Mouse (Mus musculus) lung, adult 2 months (tissue): Measurements from ENCODE around the gene Ticam1.

Experiments
- CTCF ChIP-seq: fragments of 200-500 bp; IDR thresholded peaks from 2 replicates; pipeline ENCODE4 v1.5.1; 2011; ENCODE audit warnings: mild to moderate bottlenecking, low read length, control low read depth; ENCODE audit not compliant: insufficient read depth
- POLR2A ChIP-seq: fragments of 200-500 bp; IDR thresholded peaks from 2 replicates; pipeline ENCODE4 v1.6.1; 2011; ENCODE audit warnings: low read depth, mild to moderate bottlenecking, control low read depth, low read length, borderline replicate concordance; ENCODE audit errors: extremely low read depth

DNA sequence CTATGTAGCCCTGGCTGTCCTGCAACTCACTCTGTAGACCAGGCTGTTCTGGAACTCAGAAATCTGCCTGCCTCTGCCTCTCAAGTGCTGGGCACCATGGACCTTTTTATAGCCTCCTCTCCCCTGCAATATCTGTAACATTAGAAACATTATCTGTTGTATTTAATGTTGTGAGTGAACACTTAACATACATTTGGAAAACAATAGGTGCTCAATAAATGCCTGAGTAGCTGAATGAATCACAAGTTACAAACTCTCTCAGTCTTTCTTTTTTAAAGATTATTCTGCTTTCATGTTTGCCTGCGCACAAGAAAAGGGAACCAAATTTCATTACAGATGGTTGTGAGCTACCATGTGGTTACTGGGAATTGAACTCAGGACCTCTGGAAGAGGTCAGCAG is 21.7 kb upstream of the Ticam1 start:
- TF ChIP-seq POLR2A (no peak), CTCF (no peak)
